Mouse (Mus musculus): Measurements from ENCODE around the gene Caly.

Gene Caly

DNA sequence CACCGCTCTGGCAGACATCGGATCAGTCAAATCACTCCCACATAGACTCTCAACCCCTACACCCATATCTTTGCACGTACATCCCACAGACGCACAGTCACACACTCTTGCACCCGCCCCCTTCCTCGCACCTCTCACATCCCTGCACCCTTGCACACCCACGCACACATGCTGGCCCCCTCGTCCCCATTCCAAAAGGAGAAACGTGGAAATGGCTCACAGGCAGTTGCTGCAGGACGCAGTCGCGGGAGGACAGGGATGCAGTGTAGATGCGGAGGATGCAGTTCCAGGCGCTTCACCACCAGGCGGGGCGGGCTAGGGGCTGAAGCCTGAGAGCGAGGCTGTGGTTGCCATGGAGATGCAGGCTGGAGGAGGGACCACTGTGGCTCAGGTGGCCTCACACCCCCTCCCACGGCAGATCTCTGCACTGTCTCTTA lies at the start of gene Caly:
TSS of gene Caly (minus strand) at position 307 of the 437 bp plus-strand sequence.
- no peak for DNase-seq (ENCODE audit: low spot score in 2 of 2)

DNA sequence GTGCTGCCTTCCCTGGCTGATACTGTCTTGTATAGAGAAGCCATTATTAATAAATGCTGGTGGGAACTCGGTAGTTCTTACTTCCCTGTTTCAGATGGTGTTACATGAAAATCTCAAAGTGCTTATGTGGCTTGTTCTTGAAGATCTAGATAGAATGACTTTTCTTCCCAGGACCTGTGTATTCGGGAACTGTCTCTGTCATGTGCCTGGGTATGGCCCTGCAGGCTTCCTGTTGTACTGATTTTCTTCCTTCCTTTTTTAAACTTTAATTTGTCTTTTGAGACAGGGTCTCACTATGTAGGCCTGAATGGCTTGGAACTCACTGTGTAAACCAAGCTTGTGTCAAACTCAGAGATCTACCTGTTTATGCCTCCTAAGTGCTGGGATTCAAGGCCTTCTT lies 45.6 kb upstream of the Caly start:
- no peak for DNase-seq (ENCODE audit: low spot score in 2 of 2)

DNA sequence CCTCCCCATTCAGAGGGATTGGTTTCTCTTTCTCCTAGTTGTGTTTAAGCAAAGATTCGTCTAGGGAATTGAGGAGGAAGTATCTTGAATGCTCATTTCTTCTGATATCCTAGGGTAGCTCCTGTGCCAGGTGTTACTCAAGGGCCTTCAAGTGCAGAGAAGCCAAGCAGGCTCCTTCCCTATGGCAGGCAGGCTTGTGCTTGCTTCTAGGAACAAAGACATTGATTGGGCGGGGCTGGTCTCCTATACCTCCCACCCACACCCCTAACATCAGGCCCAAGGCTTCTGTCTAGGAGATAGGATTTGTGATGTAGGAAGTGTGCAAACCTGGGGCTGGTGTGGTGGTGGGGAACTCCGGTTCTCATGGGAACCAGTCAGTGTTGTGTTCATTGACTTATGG lies 44.6 kb upstream of the Caly start:
- DNase-seq (ENCODE audit: low spot score in 2 of 2) = no peak

DNA sequence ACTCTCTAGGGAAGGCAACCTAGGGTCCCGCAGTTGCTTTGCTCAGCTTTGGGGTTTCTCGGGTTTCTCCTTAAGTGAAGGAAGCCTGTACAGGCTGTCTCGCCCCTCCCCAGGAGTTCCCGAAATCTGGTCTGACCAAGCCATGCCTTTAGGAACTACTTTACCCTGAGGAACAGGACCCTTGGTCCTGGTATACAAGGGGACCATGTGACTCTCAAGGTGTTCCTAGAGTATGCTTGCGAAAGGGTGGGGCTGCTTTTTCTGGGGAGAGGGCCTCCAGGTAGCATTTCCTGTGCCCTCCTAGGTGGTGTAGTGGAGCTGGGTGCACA lies 43.6 kb upstream of the Caly start:
- DNase-seq (ENCODE audit: low spot score in 2 of 2) = no peak

DNA sequence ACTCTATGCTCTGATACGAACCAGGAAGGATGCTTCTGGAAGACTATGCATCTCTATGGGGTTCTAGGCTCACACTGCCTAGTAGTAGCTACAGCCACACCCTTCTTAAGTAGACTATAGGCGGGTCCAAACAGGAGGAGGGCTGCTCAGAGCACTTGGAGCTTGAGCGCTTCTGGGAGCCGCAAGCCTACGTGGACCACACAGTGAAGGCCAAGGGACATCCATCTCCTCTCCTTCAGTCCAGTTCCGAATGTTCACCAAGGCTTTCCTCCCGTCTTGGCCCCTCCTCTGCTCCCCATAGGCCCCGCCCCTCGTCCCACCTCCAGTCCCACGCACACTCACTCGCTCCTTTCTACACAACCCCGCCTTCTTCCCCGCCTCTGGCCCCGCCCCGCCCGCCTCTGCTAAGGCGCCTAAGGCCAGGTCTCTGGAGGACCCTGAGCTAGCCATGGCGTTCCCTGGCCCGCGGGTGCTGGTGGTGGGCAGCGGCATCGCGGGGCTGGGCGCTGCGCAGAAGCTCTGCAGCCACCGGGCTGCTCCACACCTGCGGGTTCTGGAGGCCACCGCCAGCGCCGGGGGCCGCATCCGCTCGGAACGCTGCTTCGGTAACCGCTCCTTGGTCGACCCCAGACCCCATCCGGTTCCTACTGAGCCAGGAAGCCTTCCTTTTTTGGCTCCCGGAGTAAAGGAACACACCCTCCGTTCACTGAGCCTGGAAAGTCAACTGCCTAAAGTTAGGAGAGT lies 43.1 kb upstream of the Caly start:
- DNase-seq (ENCODE audit: low spot score in 2 of 2) = peak; percentile 94

DNA sequence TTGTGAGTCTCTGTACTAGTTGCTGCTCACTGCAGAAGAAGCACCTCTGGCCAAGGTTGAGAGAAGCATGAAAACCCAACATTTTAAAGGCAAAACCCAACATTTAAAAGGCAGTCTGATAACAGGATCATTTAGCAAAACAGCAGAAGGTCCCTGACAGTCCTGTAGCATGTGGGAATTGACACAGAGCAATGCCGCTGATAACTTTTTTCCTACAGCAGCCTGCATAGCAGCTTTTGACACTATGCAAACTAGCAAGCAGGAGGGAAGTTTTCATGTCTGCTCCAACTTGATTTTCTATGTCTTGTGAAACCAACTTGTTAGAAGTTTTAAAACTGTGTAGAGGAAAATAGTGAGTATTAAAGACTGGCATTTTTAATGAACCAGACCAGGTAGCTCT lies 42.0 kb upstream of the Caly start:
- DNase-seq (ENCODE audit: low spot score in 2 of 2) = no peak

DNA sequence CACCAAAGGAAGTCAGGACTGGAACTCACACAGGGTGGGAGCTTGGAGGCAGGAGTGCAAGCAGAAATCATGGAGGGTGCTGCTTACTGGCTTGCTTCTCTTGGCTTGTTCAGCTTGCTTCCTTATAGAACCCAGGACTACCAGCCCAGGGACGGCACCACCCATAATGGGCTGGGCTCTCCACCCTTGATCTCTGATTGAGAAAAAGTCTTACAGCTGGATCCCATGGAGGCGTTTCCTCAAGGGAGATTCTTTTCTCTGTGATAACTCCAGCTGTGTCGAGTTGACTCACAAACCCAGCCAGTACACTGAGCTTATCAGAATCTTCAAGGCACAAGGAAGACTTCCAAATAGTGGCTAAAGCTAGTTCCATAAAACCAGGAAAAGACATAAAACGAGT lies 40.4 kb upstream of the Caly start:
- DNase-seq (ENCODE audit: low spot score in 2 of 2) = no peak

DNA sequence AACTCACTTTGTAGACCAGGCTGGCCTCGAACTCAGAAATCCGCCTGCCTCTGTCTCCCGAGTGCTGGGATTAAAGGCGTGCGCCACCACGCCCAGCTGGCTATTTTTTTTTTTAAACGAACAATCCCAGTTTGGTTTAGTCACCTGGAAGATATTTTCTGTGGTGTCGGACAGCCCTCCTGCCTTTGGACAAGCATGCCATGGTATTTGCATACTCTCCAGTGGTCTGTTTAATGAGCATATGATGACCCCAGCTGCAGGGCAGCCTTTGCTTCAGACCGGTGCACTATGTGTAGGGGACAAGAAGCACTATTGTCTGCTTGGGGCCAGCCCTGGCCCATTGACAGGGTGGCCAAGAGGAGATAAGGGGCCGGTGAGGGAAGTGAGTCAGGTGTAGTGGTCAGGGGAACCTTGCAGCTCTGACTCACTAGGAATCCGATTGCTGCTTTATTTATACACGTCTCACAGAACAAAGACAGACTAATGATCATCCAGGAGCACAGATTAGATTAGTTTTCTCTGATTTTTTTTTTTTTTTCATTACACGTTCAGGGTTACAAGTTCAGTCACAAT lies 39.1 kb upstream of the Caly start:
- DNase-seq (ENCODE audit: low spot score in 2 of 2) = peak in 1 of 2 experiments; percentile 25

DNA sequence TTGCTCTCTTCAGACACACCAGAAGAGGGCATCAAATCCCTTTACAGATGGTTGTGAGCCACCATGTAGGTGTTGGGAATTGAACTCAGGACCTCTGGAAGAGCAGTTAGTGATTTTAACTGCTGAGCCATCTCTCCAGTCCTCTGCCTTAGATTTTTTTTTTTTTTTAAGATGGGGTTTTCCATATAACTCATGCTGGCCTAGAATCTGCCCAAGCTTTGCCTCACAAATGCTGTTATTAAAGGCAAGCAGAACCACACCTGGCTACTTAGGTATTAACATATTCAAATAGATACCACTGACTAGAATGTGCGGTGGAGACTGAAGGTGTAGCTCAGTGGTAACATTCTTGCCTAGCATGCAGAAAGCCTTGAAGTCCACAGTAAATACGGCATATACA lies 38.1 kb upstream of the Caly start:
- no peak for DNase-seq (ENCODE audit: low spot score in 2 of 2)

DNA sequence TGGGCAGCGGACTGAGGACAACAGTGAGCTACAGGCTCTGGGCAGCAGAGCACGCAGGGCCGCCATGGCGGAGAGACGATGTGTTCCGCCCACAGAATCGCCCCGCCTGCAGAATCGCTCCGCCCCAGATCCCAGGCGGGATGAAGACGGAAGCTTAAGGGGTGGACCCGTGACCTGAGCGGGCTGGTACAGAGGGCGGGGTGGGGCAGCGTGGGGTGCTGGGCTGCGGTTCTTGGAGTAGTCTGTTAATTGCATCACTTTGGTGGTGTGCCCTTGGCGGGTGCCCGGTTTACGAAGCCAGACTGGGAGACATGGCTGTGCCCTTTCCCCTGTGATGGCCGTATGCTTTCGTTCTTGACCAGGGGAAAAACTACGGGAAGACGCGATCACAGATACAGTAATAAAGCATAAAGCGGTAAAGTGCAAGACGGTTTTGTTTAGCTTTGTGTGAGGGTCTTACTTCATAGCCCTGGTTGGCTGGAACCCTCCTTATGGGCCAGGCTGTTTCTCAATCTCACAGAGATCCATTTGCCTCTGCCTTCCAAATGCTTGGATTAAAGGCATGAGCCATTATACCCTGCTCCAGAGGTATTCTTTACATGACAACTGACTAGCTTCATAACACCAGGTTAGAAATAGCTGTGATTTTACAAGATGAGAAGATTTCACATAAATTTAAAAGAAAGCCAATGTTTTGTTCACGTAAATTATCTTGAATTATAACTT lies 34.1 kb upstream of the Caly start, which contains the start of gene Echs1:
TSS of gene Echs1 (minus strand) at position 148 of the 726 bp plus-strand sequence.
- peak; percentile 90 for DNase-seq (ENCODE audit: low spot score in 2 of 2)

DNA sequence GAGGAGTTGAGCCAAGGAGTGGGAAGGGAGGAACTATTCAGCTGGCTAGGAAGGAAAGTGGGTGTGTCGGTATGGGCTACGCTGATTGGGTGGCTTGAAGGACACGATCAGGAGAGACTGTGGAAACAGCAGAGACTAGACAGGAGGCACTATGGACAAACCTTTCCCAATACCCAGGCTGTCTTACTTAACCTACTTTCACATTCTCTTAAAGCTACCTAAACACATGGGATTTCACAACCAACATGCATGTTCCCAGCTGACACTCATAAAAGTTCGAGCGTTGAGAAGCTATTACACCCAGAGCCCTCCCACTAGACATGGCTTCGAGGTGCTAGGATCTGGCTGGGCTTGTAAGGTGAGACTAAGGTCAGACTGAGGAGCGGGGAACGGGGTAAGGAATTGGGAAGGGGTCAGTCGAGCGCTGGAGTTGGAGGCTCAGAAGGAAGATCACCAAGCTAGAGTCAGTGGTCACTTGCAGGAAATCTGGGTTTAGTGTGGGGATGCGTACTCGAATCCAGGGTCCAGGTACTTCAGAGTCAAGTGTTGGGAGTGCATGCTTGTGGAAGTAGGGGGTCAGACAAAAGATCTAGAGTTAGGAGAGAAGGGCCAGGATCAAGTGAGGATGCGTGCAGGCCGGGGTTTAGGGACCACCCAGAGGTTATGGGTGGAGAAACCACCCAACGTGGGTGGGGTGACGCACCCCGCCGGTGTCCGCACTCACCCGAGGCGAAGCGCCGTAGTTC lies 33.4 kb upstream of the Caly start, which contains the start of gene Paox:
TSS of gene Paox (plus strand) at position 217 of the 746 bp plus-strand sequence.
- no peak for DNase-seq (ENCODE audit: low spot score in 2 of 2)

DNA sequence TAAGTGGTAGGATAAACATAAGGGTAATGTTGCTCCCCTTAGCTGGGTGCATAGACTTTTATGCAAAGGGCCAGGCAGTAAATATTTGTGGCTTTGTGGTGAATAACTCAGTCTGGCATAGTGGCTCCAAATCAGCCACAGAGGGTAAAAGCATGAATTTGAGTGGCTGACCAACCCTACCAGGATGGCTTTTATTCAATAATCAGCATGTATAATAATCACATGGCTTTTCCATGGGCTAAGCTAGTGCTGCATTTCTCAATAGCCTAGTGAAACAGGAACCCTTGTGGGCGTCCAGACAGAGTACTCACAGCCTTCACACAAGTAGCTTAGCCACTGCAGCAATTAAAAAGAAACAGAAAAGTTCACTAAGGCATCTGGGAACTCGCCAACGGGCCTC lies 29.6 kb upstream of the Caly start:
- DNase-seq (ENCODE audit: low spot score in 2 of 2) = no peak

DNA sequence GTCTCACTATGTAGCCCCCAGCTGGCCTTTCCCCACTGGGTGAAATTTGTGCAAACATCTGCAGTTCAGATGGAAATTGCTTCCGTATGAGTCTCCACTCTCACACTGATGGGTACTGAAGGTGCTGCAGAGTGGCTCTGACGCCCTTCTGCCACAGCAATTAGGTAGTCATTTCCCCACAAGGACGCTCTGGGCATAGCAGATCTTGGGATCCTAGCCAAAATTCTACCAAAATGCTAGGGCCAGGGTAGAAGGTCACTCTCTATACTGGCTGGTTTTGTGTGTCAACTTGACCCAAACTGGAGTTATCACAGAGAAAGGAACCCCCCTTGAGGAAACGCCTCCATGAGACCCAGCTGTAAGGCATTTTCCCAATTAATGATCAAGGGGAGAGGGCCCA lies 21.7 kb upstream of the Caly start:
- DNase-seq (ENCODE audit: low spot score in 2 of 2) = no peak

DNA sequence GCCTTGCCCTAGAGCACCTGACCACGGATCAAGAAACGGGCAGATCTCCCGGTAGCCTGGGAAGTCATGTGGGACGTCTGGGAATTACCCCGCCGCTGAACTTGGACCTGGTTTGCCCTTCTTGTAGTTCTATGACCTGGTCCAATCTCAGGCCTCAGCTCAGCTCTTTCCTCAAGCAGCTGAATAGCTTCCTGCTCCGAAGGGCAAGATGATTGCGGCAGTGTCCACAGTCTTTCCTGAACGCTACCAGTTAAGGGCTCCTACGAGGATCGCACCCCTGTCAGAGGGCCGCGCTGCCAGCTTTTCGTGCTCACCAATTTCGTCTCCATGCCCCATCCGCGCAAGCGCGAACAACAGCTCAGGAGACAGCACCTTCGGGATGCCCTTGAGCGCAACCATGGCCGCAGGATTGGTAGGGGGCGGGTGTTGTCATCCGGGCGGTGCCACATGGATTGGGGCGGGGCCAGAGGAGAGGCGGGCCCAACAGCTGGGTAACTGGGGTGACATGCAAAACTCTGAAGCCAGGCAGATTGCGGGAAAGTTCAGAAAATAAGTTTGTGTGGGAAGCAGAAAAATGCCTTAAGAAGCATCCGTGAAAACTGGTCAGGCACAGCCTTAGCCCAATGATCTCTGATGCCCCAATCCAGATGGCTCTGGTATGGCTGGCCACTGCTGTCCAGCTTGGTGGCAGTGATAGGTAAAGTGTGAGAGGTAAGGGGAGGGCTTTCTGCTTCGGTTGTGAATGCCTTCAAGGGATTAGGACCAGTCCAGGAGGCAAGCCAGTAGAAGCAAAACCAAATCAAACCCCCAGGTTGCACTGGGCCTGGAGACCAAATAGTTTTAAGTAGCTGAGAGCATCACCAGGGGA lies 19.9 kb upstream of the Caly start, which contains the start of gene Fuom:
TSS of gene Fuom (minus strand) at position 449 of the 868 bp plus-strand sequence.
- peak; percentile 85 to 89 for DNase-seq (ENCODE audit: low spot score in 2 of 2)

DNA sequence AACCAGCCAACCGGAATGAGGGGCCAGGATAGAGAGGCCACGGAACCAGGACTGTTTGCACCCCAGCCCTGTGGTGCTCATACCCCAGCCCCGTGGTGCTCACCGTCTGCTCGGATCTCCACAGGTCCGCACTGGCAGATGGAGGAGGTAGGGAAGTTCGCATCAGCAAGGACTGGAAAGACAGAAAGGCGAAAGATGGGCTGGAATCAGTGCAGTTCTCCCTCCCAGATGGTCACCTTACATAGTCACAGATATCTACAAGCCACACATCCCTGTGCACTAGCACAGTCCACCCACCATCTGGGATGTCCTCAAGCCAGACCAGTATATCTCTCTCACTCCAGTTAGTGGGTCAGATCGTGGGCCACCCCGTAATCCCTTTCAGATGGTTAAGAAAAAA lies 19.1 kb upstream of the Caly start:
- no peak for DNase-seq (ENCODE audit: low spot score in 2 of 2)

DNA sequence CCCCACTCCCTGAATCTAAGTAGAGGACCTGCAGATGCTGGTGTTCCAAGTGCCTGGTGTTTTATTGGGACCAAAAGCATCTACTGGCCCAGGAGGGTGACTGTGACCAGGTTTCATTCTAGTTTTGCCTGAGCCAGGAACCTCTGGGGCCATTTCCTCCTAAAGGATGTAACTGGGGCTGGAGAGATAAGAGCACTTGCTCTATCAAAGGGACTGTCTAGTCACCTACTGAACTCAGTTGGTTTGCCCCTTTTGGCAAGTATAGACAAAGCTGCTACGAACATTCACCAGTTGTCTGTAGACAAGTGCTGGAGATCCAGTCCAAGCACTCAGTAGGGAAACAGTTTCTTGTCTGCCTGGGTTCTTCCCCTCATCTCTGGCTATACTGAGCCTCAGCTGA lies 16.1 kb upstream of the Caly start:
- DNase-seq (ENCODE audit: low spot score in 2 of 2) = no peak

DNA sequence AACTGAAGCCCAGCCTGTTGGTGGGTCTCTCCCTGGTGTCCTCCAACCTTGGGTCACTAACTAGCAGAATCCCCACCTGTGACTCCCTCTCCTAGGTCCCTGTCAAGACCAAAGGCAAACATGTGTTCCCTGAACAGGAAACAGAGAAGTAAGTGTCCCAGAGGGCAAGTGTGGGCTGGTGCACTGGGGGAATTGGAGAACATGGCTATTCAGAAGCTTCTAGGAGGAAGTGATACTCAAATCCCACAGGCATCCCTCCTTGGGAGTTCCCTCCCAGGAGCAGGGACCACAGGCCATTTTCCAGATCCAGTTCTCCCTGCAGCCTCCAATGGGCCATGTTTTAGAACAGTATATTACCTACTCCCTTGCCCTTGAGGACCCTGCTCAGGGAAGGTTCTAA lies 13.7 kb upstream of the Caly start:
- no peak for DNase-seq (ENCODE audit: low spot score in 2 of 2)

DNA sequence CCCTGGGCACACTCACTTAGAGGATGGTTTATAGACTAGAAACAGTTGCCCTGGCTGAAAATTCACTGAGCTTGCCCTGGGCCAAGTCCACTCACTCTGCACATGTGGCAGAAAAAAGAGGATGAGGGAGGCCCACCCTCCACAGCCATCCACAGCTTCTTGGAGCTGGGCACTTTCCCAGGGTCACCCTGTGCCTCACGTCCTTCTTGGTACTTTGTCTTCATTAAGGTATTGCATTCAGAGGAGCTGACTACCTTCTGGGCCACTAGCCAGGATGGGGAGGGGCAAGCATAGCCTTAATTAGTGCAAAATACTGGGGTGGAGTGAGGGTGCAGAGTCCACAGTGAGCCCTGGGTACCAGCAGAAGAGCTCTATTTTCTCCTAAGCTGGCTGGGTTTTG lies 13.2 kb upstream of the Caly start:
- DNase-seq (ENCODE audit: low spot score in 2 of 2) = no peak

DNA sequence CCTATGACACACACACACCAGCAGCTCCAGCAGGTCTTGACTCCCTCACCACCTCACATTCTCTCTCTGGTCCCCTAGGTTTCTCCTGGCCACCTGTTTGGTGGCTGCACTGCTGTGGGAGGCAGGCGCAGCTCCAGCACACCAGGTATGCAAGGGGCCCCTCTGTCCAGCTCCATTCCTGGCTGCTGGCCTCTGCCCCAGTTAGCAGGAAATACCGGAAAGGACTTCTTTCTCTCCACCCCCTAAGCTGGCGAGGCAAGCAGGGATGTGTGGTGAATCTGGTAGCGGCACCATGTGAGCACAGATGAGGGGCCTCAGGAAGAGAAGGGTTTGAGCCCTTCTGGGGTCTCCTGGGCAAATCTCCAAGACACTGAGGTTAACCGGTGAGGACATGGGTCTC lies 12.6 kb upstream of the Caly start:
- peak; percentile 43 to 50 for DNase-seq (ENCODE audit: low spot score in 2 of 2)

DNA sequence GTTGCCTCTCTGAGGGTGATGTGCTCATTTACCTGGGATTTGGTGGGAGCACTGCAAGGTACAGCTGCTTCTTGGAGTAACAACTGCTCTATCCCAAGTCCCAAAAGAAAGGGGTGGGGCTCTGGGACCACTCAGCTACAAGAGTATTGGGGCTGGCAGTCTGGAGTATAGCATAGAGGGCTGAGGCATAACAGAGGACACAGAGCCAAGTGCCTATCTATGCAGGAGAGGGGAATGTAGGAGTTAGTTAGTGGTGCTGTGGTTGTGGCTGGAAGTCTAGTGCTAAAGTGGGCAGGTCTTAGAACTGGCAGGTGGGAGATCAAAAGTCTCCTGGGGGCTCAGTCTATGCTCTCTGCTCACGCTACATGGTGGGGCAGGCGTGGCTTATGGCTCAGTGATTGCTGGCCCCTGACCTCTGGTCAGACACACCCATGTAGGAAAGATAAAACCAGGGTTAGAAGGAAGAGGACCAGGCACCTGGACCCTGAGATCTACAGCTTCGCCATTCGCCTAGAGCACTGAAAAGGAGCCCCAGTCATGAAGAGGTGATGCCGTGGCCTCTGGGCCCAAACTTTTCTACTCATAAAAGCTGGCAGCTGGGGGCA lies 10.7 kb upstream of the Caly start, which contains the start of gene Prap1:
TSS of gene Prap1 (plus strand) at position 472 of the 605 bp plus-strand sequence.
- DNase-seq (ENCODE audit: low spot score in 2 of 2) = no peak

DNA sequence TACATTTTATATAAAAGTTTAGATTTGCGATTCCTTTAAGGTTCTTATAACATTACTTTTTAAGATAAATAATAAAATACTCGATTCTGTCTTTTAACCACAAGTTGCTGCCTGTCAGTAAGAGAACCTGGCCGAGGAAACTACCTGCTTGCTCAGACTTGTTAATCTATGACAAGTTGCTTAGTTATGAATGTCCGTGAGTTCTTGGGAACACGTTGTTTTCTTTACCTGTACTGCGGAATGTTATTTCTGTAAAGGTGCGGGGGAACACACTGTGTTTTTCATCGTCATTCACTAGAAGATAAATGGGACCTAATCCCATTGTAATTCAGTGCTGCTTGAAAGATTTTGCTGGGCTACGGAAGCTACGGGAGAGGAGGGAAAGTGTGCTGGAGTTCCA lies 8.3 kb upstream of the Caly start:
- DNase-seq (ENCODE audit: low spot score in 2 of 2) = no peak
